ENCODE assay signal across 30 mouse cellular contexts in genomic region chr2:132140536-132140935, GRCm38 (mm10). TPM values are rescaled to one million over a fixed set of nuclear protein-coding genes. Genes with fewer than 3 reads are reported as not detected.
DNase-seq lines count a peak whose midpoint lies in the region; ATAC-seq and TF ChIP-seq lines count a peak whose summit lies in the region.
"Had no signal": no experiment of that assay in that cellular context is flagged by ENCODE, and none has a peak within 500 bp of the region (broad histone marks: within the 10 kb centered on the region; RNA-seq: fewer than 3 reads in every experiment).

No protein-coding gene starts in this region.

- no peak overlapping the region for H3K4me2 ChIP-seq in forebrain, embryonic 12.5 days
- H3K4me2 ChIP-seq: embryonic facial prominence, embryonic 13.5 days; heart, embryonic 15.5 days; hindbrain, embryonic 12.5 days; limb, embryonic 12.5 days; liver, embryonic 15.5 days; lung, embryonic 14.5 days; midbrain, embryonic 11.5 days had no signal

- no peak overlapping the region for H3K4me3 ChIP-seq in left cerebral cortex, adult 2 months
- no peak overlapping the region for H3K4me3 ChIP-seq in forebrain, embryonic 12.5 days (replicated peaks)
- H3K4me3 ChIP-seq: embryonic facial prominence, embryonic 13.5 days; forebrain, embryonic 10.5 days; heart, embryonic 10.5 days; heart, embryonic 15.5 days; hindbrain, embryonic 12.5 days; limb, embryonic 12.5 days; liver, embryonic 15.5 days had no signal

- peaks cover 15% of the 10 kb centered on the region for H3K4me1 ChIP-seq in forebrain, embryonic 12.5 days

- 78% methylated on average over 10 of the region's 10 CpGs for WGBS in forebrain, embryonic 12.5 days

- no peak overlapping the region for H3K9ac ChIP-seq in forebrain, embryonic 12.5 days
- H3K9ac ChIP-seq: embryonic facial prominence, embryonic 13.5 days; heart, embryonic 15.5 days; hindbrain, embryonic 12.5 days; limb, embryonic 12.5 days; liver, embryonic 15.5 days; lung, embryonic 14.5 days had no signal

- H3K27ac ChIP-seq in left cerebral cortex, adult 2 months, result no peak overlapping the region
- no peak overlapping the region for H3K27ac ChIP-seq in forebrain, embryonic 12.5 days
- H3K27ac ChIP-seq: embryonic facial prominence, embryonic 13.5 days; forebrain, embryonic 10.5 days; heart, embryonic 10.5 days; heart, embryonic 15.5 days; hindbrain, embryonic 12.5 days; hindbrain, postnatal 0 days; limb, embryonic 12.5 days; liver, embryonic 15.5 days had no signal

- intact Hi-C loops in left cerebral cortex, adult 2 months (cut with DNase I), result no loop called here
- intact Hi-C loops in left cerebral cortex, postnatal 36 days (cut with DNase I), result loop anchor here (5.0 kb wide), 1 partner anchor 82 kb away; no protein-coding TSS in a partner anchor

- TF ChIP-seq CTCF in left cerebral cortex, adult 2 months (IDR thresholded peaks at IDR 0.05), result peak; percentile 25

- no peak for DNase-seq in frontal cortex, postnatal 25 days (ENCODE audit: low spot score in 2 of 2)
- DNase-seq in left cerebral cortex, adult 2 months (ENCODE audit: extremely low spot score in 1 of 2, low spot score in 2 of 2), result no peak
- no peak for DNase-seq in left cerebral cortex, postnatal 36 days (ENCODE audit: low spot score in 2 of 2)
- DNase-seq in ZHBTc4 (ENCODE audit: low read depth, low spot score), result peak; percentile 27
- DNase-seq in spleen, postnatal 4 days (ENCODE audit: low spot score in 2 of 2), result no peak
- DNase-seq: B cell, adult 2 months; cerebellum, adult 11-12 months; cerebellum, adult 9-11 months; gastrocnemius, postnatal 10 days; kidney, postnatal 36 days; lung, embryonic 14.5 days; lung, postnatal 36 days; right cerebral cortex, postnatal 25 days; thymus, adult 18-20 months; thymus, postnatal 25 days had no signal

- no peaks in the 10 kb centered on the region for H3K27me3 ChIP-seq in forebrain, embryonic 12.5 days
- H3K27me3 ChIP-seq: heart, embryonic 15.5 days; hindbrain, embryonic 12.5 days had no signal

- ATAC-seq in frontal cortex, adult (ENCODE audit: low TSS enrichment), result peak; percentile 39
- no peak for ATAC-seq in forebrain, embryonic 12.5 days (ENCODE audit: low FRiP score)
- ATAC-seq: forebrain, embryonic 16.5 days; hindbrain, postnatal 0 days; intestine, embryonic 16.5 days; midbrain, embryonic 16.5 days had no signal

- no peaks in the 10 kb centered on the region for H3K9me3 ChIP-seq in forebrain, embryonic 12.5 days
- H3K9me3 ChIP-seq: embryonic facial prominence, embryonic 13.5 days; forebrain, embryonic 10.5 days; G1E; heart, embryonic 10.5 days; heart, embryonic 15.5 days; hindbrain, embryonic 12.5 days; limb, embryonic 12.5 days; liver, embryonic 15.5 days had no signal

- no peaks in the 10 kb centered on the region for H3K36me3 ChIP-seq in forebrain, embryonic 12.5 days (replicated peaks)
- H3K36me3 ChIP-seq: heart, embryonic 15.5 days; hindbrain, embryonic 12.5 days; liver, embryonic 15.5 days had no signal

RNA-seq across cellular contexts. Expression of gene Slc23a2, which starts 4.4 kb away (rescaled TPM):
- 100 to 1,000 TPM; 142 to 162 TPM for total RNA-seq in left cerebral cortex, adult 2 months (2021)
- 100 to 1,000 TPM; 150 to 153 TPM for total RNA-seq in left cerebral cortex, postnatal 36 days (2021)
- 14.6 and 18.5 TPM in 2 replicates for polyA plus RNA-seq in forebrain, embryonic 12.5 days (2016; fragmentation: Nextera tagmentation; extraction: Ambion mirVana)
